Mouse (Mus musculus) c-Kit-positive CD71-negative TER-119-negative erythroid progenitor cells, embryonic 14.5 days (primary cell): ENCODE results near the gene Carm1.
"Not testable (repeated sequence)": the region's sequence is repeated elsewhere in the genome, so short reads cannot be mapped to it uniquely, and the experiment has no call there.

Source experiments
- DNase-seq: peaks from one replicate; pipeline ENCODE4 v3.0.0-alpha.2; 2013; ENCODE audit warnings: low read depth

The Carm1 gene

GRCm38 (mm10) chr9:21546789-21547074 lies at the start of gene Carm1:
Gene Carm1 (plus strand): TSS chr9:21546894.
- DNase-seq = no peak

GRCm38 (mm10) chr9:21497050-21497542 lies 49.6 kb upstream of the Carm1 start:
- no peak for DNase-seq

GRCm38 (mm10) chr9:21497664-21498063 lies 49.0 kb upstream of the Carm1 start:
- no peak for DNase-seq

- no peak for DNase-seq
Measured at GRCm38 (mm10) chr9:21498284-21498902, 48.3 kb upstream of the Carm1 start.

GRCm38 (mm10) chr9:21503352-21503751 lies 43.3 kb upstream of the Carm1 start:
- no peak for DNase-seq

- DNase-seq = no peak
Measured at GRCm38 (mm10) chr9:21505767-21506166, 40.9 kb upstream of the Carm1 start.

- no peak for DNase-seq
Measured at GRCm38 (mm10) chr9:21507753-21508430, 38.8 kb upstream of the Carm1 start.

GRCm38 (mm10) chr9:21508871-21509404 lies 37.8 kb upstream of the Carm1 start:
- DNase-seq = no peak

GRCm38 (mm10) chr9:21509772-21510688 lies 36.7 kb upstream of the Carm1 start, which contains the start of gene Tmed1:
Gene Tmed1 (minus strand): TSS chr9:21510252.
- DNase-seq = peak; percentile 92

- no peak for DNase-seq
Measured at GRCm38 (mm10) chr9:21510689-21511015, 36.0 kb upstream of the Carm1 start.

- DNase-seq = no peak
Measured at GRCm38 (mm10) chr9:21511052-21511451, 35.6 kb upstream of the Carm1 start.

GRCm38 (mm10) chr9:21513466-21513865 lies 33.2 kb upstream of the Carm1 start:
- no peak for DNase-seq

- DNase-seq = no peak
Measured at GRCm38 (mm10) chr9:21517947-21518495, 28.7 kb upstream of the Carm1 start.

GRCm38 (mm10) chr9:21518690-21519089 lies 28.0 kb upstream of the Carm1 start:
- DNase-seq = not testable (repeated sequence)

GRCm38 (mm10) chr9:21525142-21525936 lies 21.4 kb upstream of the Carm1 start:
- DNase-seq = no peak

GRCm38 (mm10) chr9:21525937-21526633 lies 20.6 kb upstream of the Carm1 start, which contains the start of gene AB124611:
Gene AB124611 (plus strand): TSS chr9:21526176.
- no peak for DNase-seq

- no peak for DNase-seq
Measured at GRCm38 (mm10) chr9:21526634-21526944, 20.1 kb upstream of the Carm1 start.

- DNase-seq = no peak
Measured at GRCm38 (mm10) chr9:21527100-21527801, 19.4 kb upstream of the Carm1 start.

- no peak for DNase-seq
Measured at GRCm38 (mm10) chr9:21527917-21528324, 18.8 kb upstream of the Carm1 start.

- DNase-seq = no peak
Measured at GRCm38 (mm10) chr9:21536501-21536900, 10.2 kb upstream of the Carm1 start.
